Mouse (Mus musculus) heart, embryonic 11.5 days (tissue): ENCODE results near the gene Ripor2. TPM values are rescaled to one million over a fixed set of nuclear protein-coding genes. Genes with fewer than 3 reads are reported as not detected.

ENCODE experiments used
- ATAC-seq: fragments of 200-750 bp; cut with Nextera tagmentation; replicated peaks from 2 replicates; pipeline ENCODE4 v1.8.0; 2017; ENCODE audit warnings: moderate library complexity; ENCODE audit not compliant: insufficient number of reproducible peaks, low FRiP score, low TSS enrichment
- H3K27ac ChIP-seq: fragments of 300-500 bp; sonication (generic); 2 replicates; pipeline ENCODE4 v1.5.1; 2014; ENCODE audit warnings: mild to moderate bottlenecking, low read depth, low read length
- H3K27me3 ChIP-seq: fragments of 300-500 bp; sonication (generic); 2 replicates; pipeline ENCODE4 v1.6.1; 2014; ENCODE audit warnings: mild to moderate bottlenecking, low read length, mixed read lengths; ENCODE audit not compliant: control insufficient read depth, insufficient read depth
- H3K36me3 ChIP-seq: fragments of 300-500 bp; sonication (generic); 2 replicates; pipeline ENCODE4 v1.6.1; 2014; ENCODE audit warnings: mild to moderate bottlenecking, low read length, moderate library complexity, mixed read lengths; ENCODE audit not compliant: control insufficient read depth, insufficient read depth
- H3K4me1 ChIP-seq: fragments of 300-500 bp; sonication (generic); 2 replicates; pipeline ENCODE4 v1.6.1; 2014; ENCODE audit warnings: low read length; ENCODE audit not compliant: control insufficient read depth, insufficient read depth
- H3K4me2 ChIP-seq: fragments of 300-500 bp; sonication (generic); 2 replicates; pipeline ENCODE4 v1.6.1; 2014; ENCODE audit warnings: mild to moderate bottlenecking, moderate library complexity
- H3K4me3 ChIP-seq: fragments of 300-500 bp; sonication (generic); 2 replicates; pipeline ENCODE4 v1.5.1; 2014; ENCODE audit warnings: low read depth, low read length
- H3K9ac ChIP-seq: fragments of 300-500 bp; sonication (generic); 2 replicates; pipeline ENCODE4 v1.6.1; 2014; ENCODE audit warnings: mild to moderate bottlenecking, low read depth, low read length, moderate library complexity
- H3K9me3 ChIP-seq: fragments of 300-500 bp; sonication (generic); replicated peaks from 2 replicates; pipeline ENCODE4 v1.6.1; 2016; ENCODE audit warnings: low read length; ENCODE audit not compliant: control insufficient read depth
- WGBS: fragments of 180-500 bp; shearing (Covaris S2); extraction: QIAGEN DNeasy Blood & Tissue Kit; methylation state at CpG from one replicate; pipeline ENCODE4 v1.1.7; 2014; ENCODE audit not compliant: insufficient replicate concordance; 5-methylcytosine and 5-hydroxymethylcytosine counted together
- polyA plus RNA-seq: library from polyadenylated mRNA; unstranded; fragments of >200 nt; fragmentation: Nextera tagmentation; extraction: Ambion mirVana; gene quantifications from 2 replicates; pipeline ENCODE4 v1.2.1, GENCODE M21; 2014

Gene Ripor2
- polyA plus RNA-seq, 1 experiment from 2014 or later = 6.5 TPM

DNA sequence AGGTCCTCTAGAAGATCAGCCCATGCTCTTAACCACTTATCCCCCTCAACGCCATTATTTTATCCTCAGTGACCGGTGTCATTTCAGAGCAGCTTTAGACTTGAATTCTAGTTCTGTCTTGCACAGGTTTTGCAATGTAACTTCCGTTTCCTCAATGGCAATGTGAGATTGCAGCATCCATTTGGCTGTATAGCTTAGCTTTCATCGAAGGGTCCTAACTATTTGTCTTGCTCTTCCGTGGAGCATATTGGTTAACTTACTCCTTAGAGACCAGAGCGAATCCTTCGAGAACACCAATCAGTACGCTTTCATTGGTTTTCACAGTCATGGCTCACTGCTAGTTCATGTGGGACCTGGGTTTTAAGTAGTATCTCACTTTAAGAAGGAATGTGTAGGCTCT, 34.7 kb downstream of the Ripor2 start:
- no peaks in the 10 kb centered on the region for H3K36me3 ChIP-seq
- no peaks in the 10 kb centered on the region for H3K27me3 ChIP-seq
- H3K4me3 ChIP-seq = no peak overlapping the region
- WGBS = 85% methylated on average over 8 of the region's 8 CpGs
- no peak overlapping the region for H3K4me2 ChIP-seq
- ATAC-seq = no peak
- H3K27ac ChIP-seq = no peak overlapping the region
- H3K9ac ChIP-seq = no peak overlapping the region
- peaks cover 9% of the 10 kb centered on the region for H3K4me1 ChIP-seq
- H3K9me3 ChIP-seq = no peaks in the 10 kb centered on the region

DNA sequence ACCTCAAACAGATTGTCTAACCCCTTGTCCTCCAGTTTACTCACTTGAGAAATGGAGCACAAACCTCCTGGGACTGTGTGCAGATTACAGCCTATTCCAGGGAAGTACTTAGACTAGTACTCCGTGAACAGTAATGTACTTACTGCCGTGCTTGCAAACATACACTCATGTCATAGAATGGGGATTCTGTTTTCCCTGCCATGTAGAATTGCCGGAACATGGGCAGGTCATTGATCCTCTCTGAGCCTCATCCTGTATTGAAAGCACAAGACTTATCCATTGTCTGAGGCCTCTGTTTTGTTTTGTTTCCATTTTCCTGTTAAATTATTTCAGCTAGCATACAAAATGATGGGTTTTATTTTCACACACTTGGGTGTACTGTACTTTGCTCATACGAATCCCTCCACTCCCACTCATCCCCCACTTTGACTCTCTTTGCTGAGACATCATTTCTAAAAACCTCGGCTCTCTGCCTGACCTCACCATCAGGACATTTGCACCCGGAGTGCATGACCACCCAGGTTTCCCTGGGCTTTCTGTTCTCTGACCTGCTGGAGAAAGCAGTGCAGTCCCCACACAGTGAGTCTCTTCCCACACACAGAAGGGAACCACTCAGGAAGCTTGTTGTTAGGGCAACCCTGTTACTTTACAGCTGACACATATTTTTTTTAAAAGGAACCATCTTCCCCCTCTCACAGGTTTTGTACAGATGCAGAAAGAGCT, 35.2 kb downstream of the Ripor2 start:
- Histone ChIP-seq H3K4me2 (no peak overlapping the region), H3K27me3 (no peaks in the 10 kb centered on the region), H3K9me3 (no peaks in the 10 kb centered on the region), H3K27ac (no peak overlapping the region), H3K36me3 (no peaks in the 10 kb centered on the region), H3K4me1 (peaks cover 9% of the 10 kb centered on the region), H3K9ac (no peak overlapping the region), H3K4me3 (no peak overlapping the region)
- WGBS = 51% methylated on average over 6 of the region's 6 CpGs
- no peak for ATAC-seq

DNA sequence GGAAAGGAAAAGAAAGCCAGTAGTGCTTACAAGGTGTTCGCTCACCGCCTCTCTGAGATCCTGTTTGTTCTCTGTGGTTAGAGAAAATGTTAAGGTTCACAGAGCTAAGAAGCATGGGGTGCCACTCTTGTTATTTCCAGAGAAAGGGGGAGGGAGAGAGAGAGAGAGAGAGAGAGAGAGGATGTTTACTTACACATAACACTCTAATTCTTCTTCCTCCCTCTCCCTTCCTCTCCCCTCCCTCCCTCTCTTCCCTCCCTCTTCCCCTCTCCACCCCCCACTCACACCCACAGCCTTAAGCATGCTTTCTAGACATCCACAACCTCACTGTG, 35.8 kb downstream of the Ripor2 start:
- WGBS = 69% methylated on average over 2 of the region's 2 CpGs
- Histone ChIP-seq H3K36me3 (no peaks in the 10 kb centered on the region), H3K4me1 (peaks cover 9% of the 10 kb centered on the region), H3K9me3 (no peaks in the 10 kb centered on the region), H3K27me3 (no peaks in the 10 kb centered on the region), H3K27ac (no peak overlapping the region), H3K9ac (no peak overlapping the region), H3K4me3 (no peak overlapping the region), H3K4me2 (no peak overlapping the region)
- no peak for ATAC-seq

DNA sequence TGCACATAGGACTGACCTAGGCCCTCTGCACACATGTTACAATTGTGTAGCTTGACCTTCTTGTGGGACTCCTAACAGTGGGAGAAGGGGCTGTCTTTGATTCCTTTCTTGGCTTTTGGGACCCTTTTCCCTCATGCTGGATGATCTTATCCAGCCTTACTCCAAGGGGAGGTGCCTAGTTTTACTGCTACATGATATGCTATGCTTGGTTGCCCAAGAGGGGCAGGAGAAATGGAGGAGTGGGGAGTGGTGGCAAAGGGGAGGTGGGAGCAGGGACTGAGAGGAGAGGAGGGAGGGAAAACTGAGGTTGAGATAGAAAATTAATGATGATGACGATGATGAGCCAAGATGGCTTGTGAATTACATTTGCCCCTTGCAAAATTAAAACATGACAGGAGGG, 37.7 kb downstream of the Ripor2 start:
- no peak for ATAC-seq
- Histone ChIP-seq H3K9me3 (no peaks in the 10 kb centered on the region), H3K27ac (no peak overlapping the region)

GRCm38 (mm10) chr13:24620439-24620838, 38.5 kb downstream of the Ripor2 start:
- no peak for ATAC-seq
- H3K27ac ChIP-seq = peak overlapping the region; percentile 82

More for the DNA sequence above, 37.7 kb downstream of the Ripor2 start:
- WGBS = 81% methylated on average over 1 of the region's 1 CpGs
- Histone ChIP-seq H3K4me1 (peaks cover 4% of the 10 kb centered on the region), H3K36me3 (no peaks in the 10 kb centered on the region), H3K4me2 (no peak overlapping the region), H3K9ac (no peak overlapping the region), H3K4me3 (no peak overlapping the region), H3K27me3 (no peaks in the 10 kb centered on the region)

DNA sequence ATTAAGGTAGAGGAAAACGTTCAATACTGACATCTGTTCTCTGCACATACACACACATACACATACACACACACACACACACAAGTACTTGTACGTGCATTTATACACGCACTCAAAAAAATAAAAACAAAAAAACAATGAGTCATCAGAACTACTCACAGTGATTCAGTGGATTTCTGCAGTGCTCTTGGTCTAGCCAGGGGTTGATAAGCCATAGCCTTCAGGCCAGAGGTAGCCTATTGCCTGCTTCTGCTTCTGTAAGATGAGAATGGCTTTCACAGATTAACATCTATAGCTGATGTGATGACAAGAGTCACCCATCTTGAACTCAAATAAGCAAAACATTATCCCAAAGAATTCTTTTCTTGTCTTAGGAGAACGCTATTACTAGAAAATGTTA, 41.6 kb downstream of the Ripor2 start:
- no peak for ATAC-seq
- Histone ChIP-seq H3K9ac (no peak overlapping the region), H3K4me1 (peaks cover 8% of the 10 kb centered on the region)

More at GRCm38 (mm10) chr13:24620439-24620838, 38.5 kb downstream of the Ripor2 start:
- Histone ChIP-seq H3K27me3 (no peaks in the 10 kb centered on the region), H3K36me3 (no peaks in the 10 kb centered on the region), H3K9ac (no peak overlapping the region), H3K9me3 (no peaks in the 10 kb centered on the region), H3K4me1 (peaks cover 4% of the 10 kb centered on the region), H3K4me3 (no peak overlapping the region), H3K4me2 (no peak overlapping the region; the same call in 1 of the 2 replicates)
- 36% methylated on average over 6 of the region's 6 CpGs for WGBS

DNA sequence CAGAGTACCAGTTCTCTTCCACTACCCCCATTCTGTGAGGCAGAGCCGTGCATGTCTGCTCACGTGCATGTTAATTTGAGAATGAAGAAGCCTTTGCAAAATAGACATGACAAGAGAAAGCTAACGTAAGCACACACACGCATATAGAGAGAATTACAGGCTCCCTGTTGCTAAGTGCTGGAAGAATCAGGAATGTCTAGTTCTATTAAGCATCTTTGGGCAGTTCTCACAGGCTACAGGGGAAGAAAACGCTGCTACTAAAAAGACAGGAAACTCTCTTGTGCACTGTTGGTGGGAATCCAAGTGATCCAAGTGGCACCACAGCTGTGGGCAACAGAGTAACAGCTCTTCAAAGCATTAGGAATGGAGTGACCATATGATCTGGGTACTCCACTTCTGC, 43.1 kb downstream of the Ripor2 start:
- no peak overlapping the region for H3K9ac ChIP-seq
- H3K36me3 ChIP-seq = no peaks in the 10 kb centered on the region
- WGBS = 68% methylated on average over 5 of the region's 5 CpGs
- H3K4me1 ChIP-seq = peaks cover 14% of the 10 kb centered on the region
- no peak overlapping the region for H3K4me3 ChIP-seq
- no peak overlapping the region for H3K4me2 ChIP-seq
- no peaks in the 10 kb centered on the region for H3K27me3 ChIP-seq
- no peaks in the 10 kb centered on the region for H3K9me3 ChIP-seq
- ATAC-seq = no peak
- H3K27ac ChIP-seq = no peak overlapping the region

More for the DNA sequence above, 41.6 kb downstream of the Ripor2 start:
- H3K27me3 ChIP-seq = no peaks in the 10 kb centered on the region
- no peaks in the 10 kb centered on the region for H3K36me3 ChIP-seq
- H3K4me2 ChIP-seq = no peak overlapping the region
- H3K27ac ChIP-seq = no peak overlapping the region
- WGBS = 83% methylated on average over 4 of the region's 4 CpGs
- no peaks in the 10 kb centered on the region for H3K9me3 ChIP-seq
- no peak overlapping the region for H3K4me3 ChIP-seq

- WGBS = 75% methylated on average over 6 of the region's 6 CpGs
Observed at GRCm38 (mm10) chr13:24626698-24627436, 44.9 kb downstream of the Ripor2 start.

More at GRCm38 (mm10) chr13:24626698-24627436, 44.9 kb downstream of the Ripor2 start:
- no peaks in the 10 kb centered on the region for H3K27me3 ChIP-seq
- peaks cover 18% of the 10 kb centered on the region for H3K4me1 ChIP-seq
- H3K4me3 ChIP-seq = no peak overlapping the region
- H3K4me2 ChIP-seq = no peak overlapping the region
- no peaks in the 10 kb centered on the region for H3K9me3 ChIP-seq
- no peak overlapping the region for H3K27ac ChIP-seq
- ATAC-seq = no peak
- H3K36me3 ChIP-seq = no peaks in the 10 kb centered on the region
- no peak overlapping the region for H3K9ac ChIP-seq
